Mouse (Mus musculus) gastrocnemius, adult 8-10 months (tissue): ENCODE results near the gene 1700066M21Rik. TPM values are rescaled to one million over a fixed set of nuclear protein-coding genes. Genes with fewer than 3 reads are reported as not detected.

ENCODE experiments used
- DNase-seq, 2 experiments: peaks; one replicate each; pipeline ENCODE4 v3.0.0; 2022; ENCODE audit warnings: low spot score in 2 of 2
- total RNA-seq, 4 experiments: library from RNA; stranded (reverse); gene quantifications; 2 replicates each; pipeline ENCODE4 v1.2.4; 2022

Gene 1700066M21Rik
- total RNA-seq: 1 to 10 TPM; 2.0 to 4.1 (median 2.8) TPM

DNA sequence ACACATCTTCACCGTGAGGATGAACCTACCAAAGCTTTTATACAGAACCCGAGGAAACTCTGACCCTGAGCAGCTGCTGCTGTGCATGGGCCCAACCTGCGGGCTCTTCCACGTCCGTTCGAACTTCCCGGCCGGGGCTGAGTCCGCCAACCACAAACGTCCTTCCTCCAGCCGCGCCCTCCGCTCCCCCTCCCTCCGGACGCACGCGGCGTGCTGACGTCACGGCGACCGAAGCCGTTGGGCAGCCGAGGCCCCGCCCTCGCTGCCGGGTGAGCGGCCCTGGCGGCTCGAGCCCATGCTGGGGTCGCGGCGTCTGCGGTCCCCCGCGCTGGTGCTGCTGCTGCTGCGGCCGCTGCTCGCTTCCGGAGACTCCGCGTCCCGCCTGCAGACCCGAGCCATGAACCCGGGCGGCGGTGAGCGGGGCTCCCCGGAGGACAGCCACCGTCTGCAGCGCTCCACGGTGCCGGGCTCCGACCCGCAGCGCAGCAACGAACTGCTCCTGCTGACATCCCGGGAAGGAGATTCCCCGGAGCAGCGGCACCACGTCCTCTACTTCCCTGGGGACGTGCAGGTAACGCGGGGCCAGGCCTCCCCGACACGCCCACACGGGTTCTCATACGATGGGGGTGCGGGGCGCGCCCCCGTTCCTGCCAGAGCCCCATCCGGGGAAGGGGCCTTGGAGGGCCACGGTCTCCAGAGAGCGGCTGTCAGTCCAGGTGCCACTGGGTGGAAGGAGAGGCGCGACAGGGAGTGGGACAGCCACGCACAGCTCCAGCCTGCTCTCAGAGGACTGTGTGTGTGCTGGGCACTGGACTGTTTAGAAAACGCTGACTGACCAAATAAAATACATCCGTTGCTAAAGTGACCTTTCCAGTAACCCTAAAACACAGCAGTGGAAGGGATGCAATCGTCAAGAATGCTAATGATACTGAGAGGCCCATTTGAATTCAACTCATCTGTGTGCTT, at the start of gene 1700066M21Rik:
Gene 1700066M21Rik, plus strand, starts transcription at position 245 of the 966 bp plus-strand sequence.
- peak; percentile 85 to 86 for DNase-seq

GRCm38 (mm10) chr1:57329285-57330093, 47.9 kb upstream of the 1700066M21Rik start:
- no peak for DNase-seq

DNA sequence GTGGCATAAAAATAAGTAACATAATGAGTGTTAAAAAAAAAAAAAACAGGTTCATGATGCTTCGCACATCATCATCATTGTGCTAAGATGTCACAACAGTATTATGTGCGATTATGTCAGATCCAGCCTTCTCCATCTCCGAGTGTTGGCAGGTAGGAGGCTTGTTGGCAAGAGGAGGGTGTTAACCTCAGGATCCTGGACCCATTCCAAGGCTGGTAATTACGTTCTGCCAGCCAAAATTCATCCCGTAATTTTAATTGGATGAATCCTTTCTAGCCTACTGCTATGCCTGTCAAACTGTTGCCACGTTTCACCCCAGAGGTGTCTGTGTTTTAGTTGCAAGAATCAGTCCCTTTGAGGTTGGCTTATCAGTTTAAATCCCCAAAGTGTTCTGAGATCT, 47.2 kb upstream of the 1700066M21Rik start:
- no peak for DNase-seq

DNA sequence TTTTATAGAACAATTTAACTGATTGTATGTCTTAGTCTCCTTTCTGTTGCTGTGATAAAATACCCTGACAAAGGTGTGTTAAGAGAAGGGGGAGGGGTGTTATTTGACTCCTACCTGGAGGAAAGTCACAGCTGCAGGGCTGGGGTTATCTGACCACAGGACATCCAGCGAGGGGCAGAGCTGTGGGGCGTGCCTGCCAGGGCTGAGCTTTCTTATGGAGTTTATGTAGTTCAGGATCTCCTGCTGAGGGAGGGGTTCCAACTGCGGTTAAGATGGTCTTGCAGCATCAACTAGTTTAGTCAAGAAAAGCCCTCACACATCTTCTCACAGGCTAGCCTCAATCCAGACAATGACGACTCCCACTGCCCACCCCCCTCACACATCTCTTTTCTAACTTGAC, 45.4 kb upstream of the 1700066M21Rik start:
- DNase-seq: no peak

- no peak for DNase-seq
Observed at GRCm38 (mm10) chr1:57333550-57334213, 43.7 kb upstream of the 1700066M21Rik start.

- DNase-seq: no peak
Observed at GRCm38 (mm10) chr1:57335200-57335599, 42.2 kb upstream of the 1700066M21Rik start.

- no peak for DNase-seq
Observed at GRCm38 (mm10) chr1:57339156-57339796, 38.1 kb upstream of the 1700066M21Rik start.

- DNase-seq: no peak
Observed at GRCm38 (mm10) chr1:57341197-57341596, 36.2 kb upstream of the 1700066M21Rik start.

- DNase-seq: no peak
Observed at GRCm38 (mm10) chr1:57347487-57347886, 29.9 kb upstream of the 1700066M21Rik start.

GRCm38 (mm10) chr1:57351941-57352340, 25.5 kb upstream of the 1700066M21Rik start:
- no peak for DNase-seq

- DNase-seq: no peak
Observed at GRCm38 (mm10) chr1:57358546-57358945, 18.9 kb upstream of the 1700066M21Rik start.

GRCm38 (mm10) chr1:57367446-57367845, 10.0 kb upstream of the 1700066M21Rik start:
- DNase-seq: no peak

DNA sequence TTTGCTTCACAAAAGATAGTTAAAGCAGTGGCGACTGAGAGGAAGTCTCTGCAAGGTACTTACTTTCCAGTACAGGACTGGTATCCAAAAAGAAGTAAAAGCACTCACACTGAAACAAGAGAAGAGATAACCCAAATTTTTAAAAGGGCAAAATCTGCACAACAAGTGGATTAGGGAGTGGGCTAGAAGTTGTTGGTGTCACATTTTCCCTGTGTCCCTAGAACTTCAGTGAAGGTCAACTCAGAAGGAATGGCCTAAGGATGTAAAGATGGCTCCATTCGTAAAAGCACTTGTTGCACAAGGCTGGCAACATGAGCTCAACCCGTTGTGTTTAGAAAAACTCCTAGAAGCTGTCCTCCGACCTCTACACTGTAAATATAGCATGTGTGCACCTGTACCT, 8.3 kb upstream of the 1700066M21Rik start:
- DNase-seq: no peak

GRCm38 (mm10) chr1:57370451-57370850, 7.0 kb upstream of the 1700066M21Rik start:
- no peak for DNase-seq

GRCm38 (mm10) chr1:57375276-57375675, 2.1 kb upstream of the 1700066M21Rik start:
- DNase-seq: no peak

DNA sequence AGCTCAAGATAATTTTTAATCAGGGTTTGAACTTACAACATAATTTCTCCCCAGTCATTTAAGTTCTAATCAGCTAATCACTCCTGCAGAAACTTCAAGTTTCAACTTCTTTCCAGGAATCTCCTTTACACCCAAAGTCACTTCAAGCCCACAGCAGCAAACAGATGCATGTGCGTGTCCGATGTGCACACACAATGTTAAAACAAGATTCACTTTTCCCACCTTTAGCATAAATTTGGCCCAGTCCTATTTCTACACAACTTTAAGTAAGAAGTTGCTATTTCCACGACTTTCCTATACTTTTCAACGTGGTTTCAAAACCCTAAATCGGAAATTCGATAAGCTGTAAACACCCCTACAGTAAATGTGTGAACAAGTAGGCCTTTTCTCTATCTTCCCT, 614 bp upstream of the 1700066M21Rik start:
- DNase-seq: no peak

GRCm38 (mm10) chr1:57386519-57386918, 9.1 kb downstream of the 1700066M21Rik start:
- DNase-seq: no peak

- no peak for DNase-seq
Observed at GRCm38 (mm10) chr1:57387876-57388275, 10.5 kb downstream of the 1700066M21Rik start.

DNA sequence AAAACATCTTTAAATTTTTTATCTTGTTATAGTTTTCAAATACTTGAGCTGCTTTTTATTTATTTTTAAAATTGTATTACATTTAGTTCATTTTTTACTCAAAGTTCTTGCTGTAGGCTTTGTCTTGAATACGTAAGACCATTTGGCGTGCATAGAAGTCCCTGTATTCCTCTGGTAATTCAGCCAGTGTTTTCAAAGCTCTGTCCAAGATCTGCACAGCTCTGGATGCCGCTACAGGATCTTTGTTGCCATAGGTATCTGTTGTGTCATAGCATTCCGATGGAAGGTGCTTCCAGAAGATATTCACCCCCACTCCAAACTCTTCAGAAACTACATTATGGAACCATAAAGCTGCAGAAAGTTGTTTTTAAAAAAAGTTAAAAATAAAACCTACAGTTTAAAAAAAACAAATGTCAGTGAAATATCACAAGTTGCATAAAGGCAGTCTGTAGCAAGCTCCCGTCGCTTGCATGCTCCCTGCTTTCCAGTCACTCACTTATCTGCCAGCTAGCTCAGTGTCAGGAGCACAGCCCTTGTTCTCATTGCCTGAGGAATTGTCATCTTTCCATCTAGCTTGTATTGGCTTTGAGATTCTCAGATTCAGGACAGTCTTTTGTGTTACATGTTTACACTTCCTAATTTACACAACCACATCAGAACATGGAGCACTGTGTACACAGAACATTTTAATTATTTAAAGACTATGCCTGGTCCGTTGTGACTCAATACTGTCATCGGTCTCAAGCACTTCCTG, 11.2 kb downstream of the 1700066M21Rik start:
- DNase-seq: no peak
